ENCODE assay signal across 8 mouse cellular contexts in the genomic region with DNA sequence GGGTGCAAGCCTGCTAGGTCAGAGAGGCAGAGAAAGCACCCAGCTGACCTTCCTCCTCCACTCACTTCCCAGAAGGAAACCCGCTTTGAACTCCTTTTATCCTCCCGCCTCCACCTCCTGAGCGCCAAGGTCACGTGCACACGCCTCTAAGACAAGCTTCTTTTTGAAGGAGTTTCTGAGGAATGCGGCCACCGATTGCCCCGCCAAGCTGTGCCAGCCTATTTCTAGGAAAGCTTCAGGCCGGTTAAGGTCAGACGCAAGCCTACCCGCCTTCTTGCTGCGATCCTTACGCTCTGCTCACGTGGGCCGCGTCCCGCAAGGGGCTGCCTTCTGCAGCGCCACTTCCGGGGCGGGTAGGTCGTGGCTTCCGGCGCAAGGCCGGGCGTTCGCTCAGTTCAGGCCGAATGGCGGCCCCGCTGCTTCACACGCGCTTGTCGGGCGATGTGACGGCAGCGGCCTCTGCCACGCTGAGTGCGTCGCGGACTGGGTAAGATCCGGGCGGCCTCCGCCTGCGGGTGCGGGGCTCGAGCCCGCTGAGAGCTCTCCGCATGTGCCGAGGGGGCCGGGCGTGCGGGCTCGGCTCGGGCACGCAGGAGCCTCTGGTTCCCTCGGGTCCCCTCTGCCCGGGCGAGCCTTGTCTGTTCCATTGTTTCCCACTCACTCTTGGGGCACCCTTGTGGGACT. TPM values are rescaled to one million over a fixed set of nuclear protein-coding genes. Genes with fewer than 3 reads are reported as not detected.
A peak's percentile ranks its signal among the peaks of the same experiment; 100 is the strongest.
DNase-seq lines count a peak whose midpoint lies in the region; ATAC-seq lines count a peak whose summit lies in the region.

A gene (plus strand): TSS at position 356 of the 684 bp plus-strand sequence.

- peak within 1 kb of the TSS; percentile 71 for H3K4me2 ChIP-seq in kidney, embryonic 15.5 days

- H3K4me1 ChIP-seq in heart, embryonic 10.5 days: peaks cover 13% of the 10 kb centered on the region
- peaks cover 14% of the 10 kb centered on the region for H3K4me1 ChIP-seq in kidney, embryonic 15.5 days

- peaks cover 36% of the 10 kb centered on the region for H3K36me3 ChIP-seq in heart, embryonic 10.5 days
- H3K36me3 ChIP-seq in kidney, embryonic 15.5 days: peaks cover 24% of the 10 kb centered on the region

- peak within 1 kb of the TSS; percentile 95 for H3K27ac ChIP-seq in heart, embryonic 10.5 days
- H3K27ac ChIP-seq in kidney, embryonic 15.5 days: peak within 1 kb of the TSS; percentile 89

- DNase-seq in B cell, adult 2 months: peak; percentile 92 to 93
- peak; percentile 98 for DNase-seq in brain, adult 2 months (ENCODE audit: low read depth, low spot score)
- DNase-seq in heart, embryonic 10.5 days (ENCODE audit: low spot score): peak; percentile 96
- peak; percentile 88 for DNase-seq in liver
- peak; percentile 82 to 92 for DNase-seq in spleen, postnatal 4 days (ENCODE audit: low spot score in 2 of 2)

- H3K4me3 ChIP-seq in heart, embryonic 10.5 days: peak within 1 kb of the TSS; percentile 84
- H3K4me3 ChIP-seq in kidney, embryonic 15.5 days (replicated peaks): peak within 1 kb of the TSS; percentile 85

- under 1% methylated on average over 57 of the region's 57 CpGs for WGBS in heart, embryonic 10.5 days
- under 1% methylated on average over 57 of the region's 57 CpGs for WGBS in kidney, embryonic 15.5 days

- H3K9me3 ChIP-seq in heart, embryonic 10.5 days: 0 out of 2 replicates have a peak, but pooled peaks cover 4% of the 10 kb centered on the region
- no peaks in the 10 kb centered on the region; the same call in 1 of the 2 replicates for H3K9me3 ChIP-seq in kidney, embryonic 15.5 days (replicated peaks)

- ATAC-seq in erythroblast, adult 5-6 weeks (replicated peaks; ENCODE audit: low FRiP score, poor library complexity, severe bottlenecking): peak; percentile 99
- peak; percentile 99 for ATAC-seq in kidney, embryonic 15.5 days (replicated peaks; ENCODE audit: low FRiP score)
- peak; percentile 99 for ATAC-seq in monocyte, adult 5-6 weeks (replicated peaks; ENCODE audit: insufficient number of reproducible peaks, low FRiP score, low TSS enrichment, poor library complexity, severe bottlenecking)

- peak within 1 kb of the TSS; percentile 95 for H3K9ac ChIP-seq in kidney, embryonic 15.5 days

- no peaks in the 10 kb centered on the region for H3K27me3 ChIP-seq in heart, embryonic 10.5 days (ENCODE audit: insufficient read depth, poor library complexity, severe bottlenecking)
- no peaks in the 10 kb centered on the region for H3K27me3 ChIP-seq in kidney, embryonic 15.5 days

RNA-seq across cellular contexts. Expression of the gene that starts here (rescaled TPM):
- 6.3 and 8.5 TPM in 2 replicates for total RNA-seq in erythroblast, adult 5-6 weeks (2015; ENCODE audit: low replicate concordance)
- 7.2 and 9.3 TPM in 2 replicates for total RNA-seq in erythroblast, adult 5-6 weeks (2017; ENCODE audit: low replicate concordance)
- 66.6 and 70.6 TPM in 2 replicates for polyA plus RNA-seq in heart, embryonic 10.5 days (2016; fragmentation: Nextera tagmentation; extraction: Ambion mirVana)
- 68.2 and 68.9 TPM in 2 replicates for polyA plus RNA-seq in kidney, embryonic 15.5 days (2015; fragmentation: Nextera tagmentation; extraction: Ambion mirVana)
- 21.2 to 28.4 TPM (median 21.4 TPM) in 3 replicates for total RNA-seq in monocyte, adult 5-6 weeks (2017)

Comparison
In these comparisons a context has a peak if more than half of its experiments do, and no peak if none do; other contexts are left out.
1. Peak in every context shown above with its lines: DNase-seq, ATAC-seq, H3K4me3 ChIP-seq and H3K27ac ChIP-seq.